Comparison of ENCODE assay signal across 20 mouse cellular contexts in the genomic region with DNA sequence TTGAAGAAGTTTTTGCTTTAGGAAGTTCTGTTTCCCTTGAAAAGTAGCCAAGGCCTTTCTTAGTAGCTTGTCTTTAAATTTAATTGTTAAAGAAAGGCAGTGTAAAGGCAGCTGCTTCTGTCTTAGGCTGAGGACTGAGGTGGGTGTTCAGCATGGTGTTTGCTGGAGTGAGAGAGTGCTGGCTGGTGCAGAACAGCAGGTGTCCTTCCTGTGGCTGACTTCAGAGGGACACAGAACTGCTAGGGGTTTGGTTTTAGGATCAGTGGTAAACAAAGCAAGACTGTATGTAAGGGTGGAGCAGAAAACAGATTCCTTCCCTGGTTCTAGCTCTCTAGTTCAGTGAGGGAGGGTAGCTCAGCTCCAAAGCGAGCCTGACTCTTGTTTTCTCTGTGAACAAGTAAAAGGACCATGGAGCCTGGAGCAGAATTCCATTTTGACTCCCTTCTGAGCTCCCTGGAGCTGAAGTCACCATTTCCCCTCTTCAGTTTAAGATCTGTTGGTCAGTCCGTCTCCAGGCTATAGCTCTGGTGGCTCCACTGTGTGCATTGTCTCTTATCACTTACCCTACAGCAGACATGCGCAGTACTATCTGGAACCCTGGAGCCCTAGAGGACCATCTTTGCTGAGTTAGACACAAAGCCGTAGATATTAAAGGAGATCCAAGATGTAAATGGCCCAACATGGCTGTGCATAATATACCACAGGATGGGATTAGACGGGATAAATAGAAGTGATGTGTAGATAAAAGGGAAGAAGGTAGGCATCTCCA.
DNase-seq lines count a peak whose midpoint lies in the region; ATAC-seq and TF ChIP-seq lines count a peak whose summit lies in the region.
"Had no signal": no experiment of that assay in that cellular context is flagged by ENCODE, and none has a peak within 500 bp of the region (broad histone marks: within the 10 kb centered on the region; RNA-seq: fewer than 3 reads in every experiment).

No protein-coding gene starts in this region.

- no peak for TF ChIP-seq POLR2A in thymus, adult 2 months (IDR thresholded peaks at IDR 0.05; ENCODE audit: control insufficient read depth, extremely low read depth, insufficient read depth, low read length, poor library complexity)

- no peak for DNase-seq in layer of hippocampus, adult 2 months (ENCODE audit: low spot score in 2 of 2)
- DNase-seq in layer of hippocampus, postnatal 25 days (ENCODE audit: extremely low spot score in 1 of 2, low spot score in 1 of 2): no peak
- peak; percentile 69 for DNase-seq in ZHBTc4 (ENCODE audit: low read depth, low spot score)
- DNase-seq in thymus, adult 2 months: peak; percentile 55
- DNase-seq in thymus, postnatal 4 days: peak; percentile 51
- no peak for DNase-seq in cerebellum, adult 8-10 months
- DNase-seq: adrenal gland, postnatal 10 days; cerebellum, adult 9-11 months; gastrocnemius, adult 2 months; kidney, adult 9 months; kidney, postnatal 14 days; lung, postnatal 10 days had no signal

- H3K27me3 ChIP-seq in thymus, adult 2 months (ENCODE audit: control insufficient read depth, insufficient read depth, low read length): no peaks in the 10 kb centered on the region
- no peaks in the 10 kb centered on the region for H3K27me3 ChIP-seq in forebrain, embryonic 16.5 days (replicated peaks; ENCODE audit: control insufficient read depth, insufficient read depth, low read length)
- H3K27me3 ChIP-seq: midbrain, embryonic 12.5 days had no signal

- H3K36me3 ChIP-seq in thymus, adult 2 months (ENCODE audit: control insufficient read depth, insufficient read depth, low read length): no peaks in the 10 kb centered on the region
- no peaks in the 10 kb centered on the region for H3K36me3 ChIP-seq in forebrain, embryonic 16.5 days (ENCODE audit: control insufficient read depth, insufficient read depth)
- H3K36me3 ChIP-seq: forebrain, embryonic 10.5 days; heart, embryonic 10.5 days; midbrain, embryonic 12.5 days had no signal

- H3K9ac ChIP-seq in forebrain, embryonic 16.5 days (replicated peaks; ENCODE audit: low read depth, low read length): no peak overlapping the region
- H3K9ac ChIP-seq: midbrain, embryonic 12.5 days had no signal

- no peak for TF ChIP-seq CTCF in layer of hippocampus, adult 2 months (conservative IDR thresholded peaks at IDR 0.05)
- TF ChIP-seq CTCF in thymus, adult 2 months (IDR thresholded peaks at IDR 0.05; ENCODE audit: borderline replicate concordance, control insufficient read depth, extremely low read depth, insufficient read depth, low read length, poor library complexity): no peak

- H3K4me3 ChIP-seq in layer of hippocampus, adult 2 months: no peak overlapping the region
- no peak overlapping the region for H3K4me3 ChIP-seq in thymus, adult 2 months (ENCODE audit: control insufficient read depth, insufficient read depth, low read length)
- no peak overlapping the region for H3K4me3 ChIP-seq in forebrain, embryonic 16.5 days (replicated peaks; ENCODE audit: low read length)
- H3K4me3 ChIP-seq: forebrain, embryonic 10.5 days; gastrocnemius, adult 2 months; heart, embryonic 10.5 days; midbrain, embryonic 12.5 days had no signal

- H3K27ac ChIP-seq in layer of hippocampus, adult 2 months: peak overlapping the region; percentile 61
- H3K27ac ChIP-seq in thymus, adult 2 months (ENCODE audit: control insufficient read depth, insufficient read depth, low read length): peak overlapping the region; percentile 60
- no peak overlapping the region for H3K27ac ChIP-seq in forebrain, embryonic 16.5 days (ENCODE audit: low read length)
- H3K27ac ChIP-seq: forebrain, embryonic 10.5 days; gastrocnemius, adult 2 months; heart, embryonic 10.5 days; hindbrain, postnatal 0 days; midbrain, embryonic 12.5 days; stomach, postnatal 0 days had no signal

- ATAC-seq in forebrain, embryonic 16.5 days: no peak
- ATAC-seq: hindbrain, postnatal 0 days; intestine, embryonic 16.5 days had no signal

- WGBS in thymus, adult 2 months: 73% methylated on average over 5 of the region's 5 CpGs
- WGBS in forebrain, embryonic 16.5 days: 95% methylated on average over 5 of the region's 5 CpGs

- no peak overlapping the region for H3K4me2 ChIP-seq in forebrain, embryonic 16.5 days (ENCODE audit: low read length)
- H3K4me2 ChIP-seq: midbrain, embryonic 12.5 days had no signal

- no peaks in the 10 kb centered on the region for H3K9me3 ChIP-seq in forebrain, embryonic 16.5 days (ENCODE audit: control insufficient read depth, low read length)
- H3K9me3 ChIP-seq: forebrain, embryonic 10.5 days; G1E; heart, embryonic 10.5 days; midbrain, embryonic 12.5 days had no signal

- peaks cover 36% of the 10 kb centered on the region for H3K4me1 ChIP-seq in thymus, adult 2 months (replicated peaks; ENCODE audit: control insufficient read depth, insufficient read depth, low read length)
- no peaks in the 10 kb centered on the region for H3K4me1 ChIP-seq in forebrain, embryonic 16.5 days (replicated peaks; ENCODE audit: control insufficient read depth, insufficient read depth, low read length)
- H3K4me1 ChIP-seq: forebrain, embryonic 10.5 days; heart, embryonic 10.5 days; midbrain, embryonic 12.5 days had no signal

Comparison
In these comparisons a context has a peak if more than half of its experiments do, and no peak if none do; other contexts are left out.
1. DNase-seq: peak in ZHBTc4 (single experiment), thymus, adult 2 months (single experiment) and thymus, postnatal 4 days (single experiment); none in layer of hippocampus, adult 2 months (0 of 2), layer of hippocampus, postnatal 25 days (0 of 2) and cerebellum, adult 8-10 months (single experiment).